Mouse (Mus musculus): ENCODE data around the gene Masp1. TPM values are rescaled to one million over a fixed set of nuclear protein-coding genes. Genes with fewer than 3 reads are reported as not detected.

Gene Masp1
- polyA plus RNA-seq (2012; rRNA removed), result 0.12 and 0.27 TPM in 2 replicates

- TF ChIP-seq CTCF (IDR thresholded peaks at IDR 0.05; ENCODE audit: extremely low read depth, insufficient read depth, insufficient read length, insufficient replicate concordance), result no peak
- TF ChIP-seq POLR2A (IDR thresholded peaks at IDR 0.05; ENCODE audit: low read depth, low read length), result no peak
- Histone ChIP-seq H3K4me3 (ENCODE audit: extremely low read depth, insufficient read depth, insufficient read length) (no peak within 1 kb of the TSS), H3K4me1 (ENCODE audit: control insufficient read depth, insufficient read depth, insufficient read length) (no peaks in the 10 kb centered on the region; the same call in 1 of the 2 replicates), H3K36me3 (ENCODE audit: control insufficient read depth, insufficient read depth, low read length) (no peaks in the 10 kb centered on the region), H3K27me3 (ENCODE audit: control insufficient read depth, insufficient read depth, low read length) (peaks cover 3% of the 10 kb centered on the region), H3K27ac (ENCODE audit: insufficient read depth, low read length) (no peak within 1 kb of the TSS)
- WGBS, result 16% methylated on average over 12 of the region's 12 CpGs
- no peak for DNase-seq (ENCODE audit: low read depth in 1 of 2, low spot score in 2 of 2)
Observed at GRCm38 (mm10) chr16:23520235-23520871, at the start of gene Masp1, which contains the start of gene Rtp4. Gene Masp1, minus strand, starts transcription at chr16:23520815. Gene Rtp4, plus strand, starts transcription at chr16:23520291.

- Histone ChIP-seq H3K27ac (ENCODE audit: insufficient read depth, low read length) (no peak overlapping the region), H3K4me1 (ENCODE audit: control insufficient read depth, insufficient read depth, insufficient read length) (no peaks in the 10 kb centered on the region), H3K27me3 (ENCODE audit: control insufficient read depth, insufficient read depth, low read length) (no peaks in the 10 kb centered on the region), H3K4me3 (ENCODE audit: extremely low read depth, insufficient read depth, insufficient read length) (no peak overlapping the region), H3K36me3 (ENCODE audit: control insufficient read depth, insufficient read depth, low read length) (no peaks in the 10 kb centered on the region)
- no peak for DNase-seq (ENCODE audit: low read depth in 1 of 2, low spot score in 2 of 2)
- TF ChIP-seq CTCF (IDR thresholded peaks at IDR 0.05; ENCODE audit: extremely low read depth, insufficient read depth, insufficient read length, insufficient replicate concordance), result no peak
- no peak for TF ChIP-seq POLR2A (IDR thresholded peaks at IDR 0.05; ENCODE audit: low read depth, low read length)
- 85% methylated on average over 4 of the region's 4 CpGs for WGBS
Observed at GRCm38 (mm10) chr16:23568369-23568958, 47.8 kb upstream of the Masp1 start.

GRCm38 (mm10) chr16:23557669-23558068 is 37.1 kb upstream of the Masp1 start:
- 60% methylated on average over 2 of the region's 2 CpGs for WGBS
- no peak overlapping the region for H3K4me3 ChIP-seq (ENCODE audit: extremely low read depth, insufficient read depth, insufficient read length)
- H3K27ac ChIP-seq (ENCODE audit: insufficient read depth, low read length), result no peak overlapping the region
- no peaks in the 10 kb centered on the region for H3K27me3 ChIP-seq (ENCODE audit: control insufficient read depth, insufficient read depth, low read length)
- DNase-seq (ENCODE audit: low read depth in 1 of 2, low spot score in 2 of 2), result no peak
- TF ChIP-seq CTCF (IDR thresholded peaks at IDR 0.05; ENCODE audit: extremely low read depth, insufficient read depth, insufficient read length, insufficient replicate concordance), result no peak
- no peak for TF ChIP-seq POLR2A (IDR thresholded peaks at IDR 0.05; ENCODE audit: low read depth, low read length)
- no peaks in the 10 kb centered on the region for H3K36me3 ChIP-seq (ENCODE audit: control insufficient read depth, insufficient read depth, low read length)
- H3K4me1 ChIP-seq (ENCODE audit: control insufficient read depth, insufficient read depth, insufficient read length), result no peaks in the 10 kb centered on the region

- H3K4me1 ChIP-seq (ENCODE audit: control insufficient read depth, insufficient read depth, insufficient read length), result no peaks in the 10 kb centered on the region
- no peaks in the 10 kb centered on the region for H3K36me3 ChIP-seq (ENCODE audit: control insufficient read depth, insufficient read depth, low read length)
- TF ChIP-seq CTCF (IDR thresholded peaks at IDR 0.05; ENCODE audit: extremely low read depth, insufficient read depth, insufficient read length, insufficient replicate concordance), result no peak
- TF ChIP-seq POLR2A (IDR thresholded peaks at IDR 0.05; ENCODE audit: low read depth, low read length), result no peak
- DNase-seq (ENCODE audit: low read depth in 1 of 2, low spot score in 2 of 2), result peak; percentile 7 to 47
- no peaks in the 10 kb centered on the region for H3K27me3 ChIP-seq (ENCODE audit: control insufficient read depth, insufficient read depth, low read length)
- no peak overlapping the region for H3K4me3 ChIP-seq (ENCODE audit: extremely low read depth, insufficient read depth, insufficient read length)
- H3K27ac ChIP-seq (ENCODE audit: insufficient read depth, low read length), result no peak overlapping the region
- WGBS, result 10% methylated on average over 5 of the region's 5 CpGs
Observed at GRCm38 (mm10) chr16:23557195-23557594, 36.6 kb upstream of the Masp1 start.

GRCm38 (mm10) chr16:23554673-23555072 is 34.1 kb upstream of the Masp1 start:
- no peak for DNase-seq (ENCODE audit: low read depth in 1 of 2, low spot score in 2 of 2)
- Histone ChIP-seq H3K27me3 (ENCODE audit: control insufficient read depth, insufficient read depth, low read length) (no peaks in the 10 kb centered on the region), H3K4me1 (ENCODE audit: control insufficient read depth, insufficient read depth, insufficient read length) (no peaks in the 10 kb centered on the region), H3K27ac (ENCODE audit: insufficient read depth, low read length) (no peak overlapping the region), H3K36me3 (ENCODE audit: control insufficient read depth, insufficient read depth, low read length) (no peaks in the 10 kb centered on the region), H3K4me3 (ENCODE audit: extremely low read depth, insufficient read depth, insufficient read length) (no peak overlapping the region)
- 92% methylated on average over 5 of the region's 5 CpGs for WGBS
- TF ChIP-seq CTCF (IDR thresholded peaks at IDR 0.05; ENCODE audit: extremely low read depth, insufficient read depth, insufficient read length, insufficient replicate concordance), result no peak
- no peak for TF ChIP-seq POLR2A (IDR thresholded peaks at IDR 0.05; ENCODE audit: low read depth, low read length)

GRCm38 (mm10) chr16:23550981-23551582 is 30.5 kb upstream of the Masp1 start:
- no peaks in the 10 kb centered on the region for H3K27me3 ChIP-seq (ENCODE audit: control insufficient read depth, insufficient read depth, low read length)
- no peak overlapping the region for H3K27ac ChIP-seq (ENCODE audit: insufficient read depth, low read length)
- H3K36me3 ChIP-seq (ENCODE audit: control insufficient read depth, insufficient read depth, low read length), result no peaks in the 10 kb centered on the region
- TF ChIP-seq CTCF (IDR thresholded peaks at IDR 0.05; ENCODE audit: extremely low read depth, insufficient read depth, insufficient read length, insufficient replicate concordance) (no peak), POLR2A (IDR thresholded peaks at IDR 0.05; ENCODE audit: low read depth, low read length) (no peak)
- H3K4me1 ChIP-seq (ENCODE audit: control insufficient read depth, insufficient read depth, insufficient read length), result no peaks in the 10 kb centered on the region
- WGBS, result 88% methylated on average over 18 of the region's 18 CpGs
- H3K4me3 ChIP-seq (ENCODE audit: extremely low read depth, insufficient read depth, insufficient read length), result no peak overlapping the region
- no peak for DNase-seq (ENCODE audit: low read depth in 1 of 2, low spot score in 2 of 2)

All from spleen, adult 2 months (tissue).